In genomic region chr19:27123334-27123733, GRCm38 (mm10) we compare ENCODE assay signal across 8 mouse cellular contexts.
DNase-seq lines count a peak whose midpoint lies in the region; ATAC-seq and TF ChIP-seq lines count a peak whose summit lies in the region.

No protein-coding gene starts in this region.

- intact Hi-C loops in left cerebral cortex, postnatal 10 days (cut with DNase I), result loop anchor here (5.0 to 10.0 kb wide), 3 partner anchors 46 to 291 kb away; no protein-coding TSS in a partner anchor
- intact Hi-C loops in gastrocnemius, postnatal 14 days (cut with DNase I; ENCODE audit: low total_unique reads), result loop anchor here (5.0 kb wide), 1 partner anchor 294 kb away; no protein-coding TSS in a partner anchor

- no peaks in the 10 kb centered on the region for H3K27me3 ChIP-seq in kidney, postnatal 0 days (ENCODE audit: insufficient read depth, low read length)
- H3K27me3 ChIP-seq in stomach, postnatal 0 days (ENCODE audit: control insufficient read depth, insufficient read depth, low read length), result no peaks in the 10 kb centered on the region

- TF ChIP-seq EP300 in stomach, postnatal 0 days (optimal IDR thresholded peaks at IDR 0.05), result no peak

- no peaks in the 10 kb centered on the region for H3K9me3 ChIP-seq in kidney, postnatal 0 days (replicated peaks; ENCODE audit: low read length)
- no peaks in the 10 kb centered on the region for H3K9me3 ChIP-seq in stomach, postnatal 0 days (ENCODE audit: control insufficient read depth, low read length)

- H3K4me1 ChIP-seq in kidney, postnatal 0 days (replicated peaks; ENCODE audit: insufficient read depth, low read length), result 0 out of 2 replicates have a peak, but pooled peaks cover 2% of the 10 kb centered on the region
- H3K4me1 ChIP-seq in stomach, postnatal 0 days (replicated peaks; ENCODE audit: control insufficient read depth, insufficient read depth), result no peaks in the 10 kb centered on the region

- 51% methylated on average over 8 of the region's 8 CpGs for WGBS in kidney, postnatal 0 days
- WGBS in stomach, postnatal 0 days, result 49% methylated on average over 8 of the region's 8 CpGs

- no peak overlapping the region for H3K4me3 ChIP-seq in kidney, postnatal 0 days (replicated peaks; ENCODE audit: low read depth, low read length)
- no peak overlapping the region for H3K4me3 ChIP-seq in stomach, postnatal 0 days (ENCODE audit: low read depth, low read length)

- DNase-seq in kidney, postnatal 0 days (ENCODE audit: low spot score), result peak; percentile 15
- no peak for DNase-seq in kidney, postnatal 36 days
- DNase-seq in cerebellum, adult 11-12 months, result peak; percentile 82
- DNase-seq in frontal cortex, adult 2 months (ENCODE audit: extremely low spot score in 1 of 2, low spot score in 1 of 2), result peak; percentile 75 to 89
- peak; percentile 79 to 87 for DNase-seq in left cerebral cortex, postnatal 10 days (ENCODE audit: extremely low spot score in 1 of 2, low spot score in 2 of 2)
- no peak for DNase-seq in stomach, postnatal 0 days (ENCODE audit: low spot score)
- DNase-seq in ovary, adult 18-20 months (ENCODE audit: low spot score), result no peak
- DNase-seq in gastrocnemius, postnatal 14 days, result no peak

- H3K4me2 ChIP-seq in kidney, postnatal 0 days (ENCODE audit: low read length), result 0 out of 2 replicates have a peak overlapping the region, but pooled peaks have one; percentile 7
- H3K4me2 ChIP-seq in stomach, postnatal 0 days (replicated peaks; ENCODE audit: low read depth), result no peak overlapping the region

- TF ChIP-seq CTCF in kidney, postnatal 0 days (IDR thresholded peaks at IDR 0.05; ENCODE audit: low read depth), result no peak
- TF ChIP-seq CTCF in stomach, postnatal 0 days (IDR thresholded peaks at IDR 0.05; ENCODE audit: low read depth), result no peak

- no peak overlapping the region for H3K27ac ChIP-seq in kidney, postnatal 0 days
- no peak overlapping the region for H3K27ac ChIP-seq in stomach, postnatal 0 days (replicated peaks)

- H3K36me3 ChIP-seq in kidney, postnatal 0 days (ENCODE audit: insufficient read depth, low read length), result no peaks in the 10 kb centered on the region
- H3K36me3 ChIP-seq in stomach, postnatal 0 days (ENCODE audit: control insufficient read depth, insufficient read depth, low read length), result no peaks in the 10 kb centered on the region

- H3K9ac ChIP-seq in kidney, postnatal 0 days (ENCODE audit: low read depth, low read length), result no peak overlapping the region
- no peak overlapping the region for H3K9ac ChIP-seq in stomach, postnatal 0 days (ENCODE audit: low read length)

- ATAC-seq in kidney, postnatal 0 days (replicated peaks; ENCODE audit: low FRiP score, low read depth), result no peak
- ATAC-seq in stomach, postnatal 0 days (ENCODE audit: low FRiP score, low TSS enrichment), result no peak

Comparison
In these comparisons a context has a peak if more than half of its experiments do, and no peak if none do; other contexts are left out.
1. DNase-seq: peak in kidney, postnatal 0 days (single experiment), cerebellum, adult 11-12 months (single experiment), frontal cortex, adult 2 months (2 of 2) and left cerebral cortex, postnatal 10 days (2 of 2); none in kidney, postnatal 36 days (0 of 2), stomach, postnatal 0 days (single experiment), ovary, adult 18-20 months (single experiment) and gastrocnemius, postnatal 14 days (single experiment).